19 mouse cellular contexts compared by ENCODE assay signal in the genomic region with DNA sequence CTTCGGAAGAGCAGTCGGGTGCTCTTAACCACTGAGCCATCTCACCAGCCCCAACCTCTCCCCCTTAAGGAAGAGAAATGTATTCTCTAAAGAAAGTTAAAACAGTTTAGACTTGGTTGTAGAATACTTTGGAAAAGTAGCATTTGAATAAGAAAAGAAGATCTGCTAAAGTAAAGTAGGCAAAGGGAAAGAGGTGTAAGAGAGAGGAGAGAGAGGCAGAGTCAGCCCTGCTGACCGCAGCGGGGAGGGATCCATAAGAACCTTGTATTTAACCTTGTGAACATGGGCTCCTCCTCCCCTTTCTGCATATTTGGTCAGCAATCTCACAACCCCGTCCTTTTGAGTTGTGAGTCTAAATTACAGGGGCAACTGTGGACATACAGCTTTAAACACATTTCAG.
DNase-seq lines count a peak whose midpoint lies in the region; TF ChIP-seq lines count a peak whose summit lies in the region.
"Had no signal": no experiment of that assay in that cellular context is flagged by ENCODE, and none has a peak within 500 bp of the region (broad histone marks: within the 10 kb centered on the region; RNA-seq: fewer than 3 reads in every experiment).

No protein-coding gene starts in this region.

- TF ChIP-seq POLR2A in spleen, adult 2 months (IDR thresholded peaks at IDR 0.05; ENCODE audit: low read depth, low read length), result no peak

- H3K27me3 ChIP-seq in spleen, adult 2 months (ENCODE audit: control insufficient read depth, insufficient read depth, low read length), result no peaks in the 10 kb centered on the region
- H3K27me3 ChIP-seq: forebrain, embryonic 13.5 days; hindbrain, embryonic 13.5 days; intestine, embryonic 15.5 days had no signal

- no peak overlapping the region for H3K4me3 ChIP-seq in spleen, adult 2 months (ENCODE audit: extremely low read depth, insufficient read depth, insufficient read length)
- H3K4me3 ChIP-seq: forebrain, embryonic 10.5 days; forebrain, embryonic 13.5 days; hindbrain, embryonic 10.5 days; hindbrain, embryonic 13.5 days; intestine, embryonic 15.5 days had no signal

- peaks cover 22% of the 10 kb centered on the region for H3K4me1 ChIP-seq in spleen, adult 2 months (ENCODE audit: control insufficient read depth, insufficient read depth, insufficient read length)
- H3K4me1 ChIP-seq: intestine, embryonic 15.5 days had no signal

- peak overlapping the region; percentile 52 for H3K27ac ChIP-seq in spleen, adult 2 months (ENCODE audit: insufficient read depth, low read length)
- H3K27ac ChIP-seq: forebrain, embryonic 10.5 days; forebrain, embryonic 13.5 days; hindbrain, embryonic 10.5 days; hindbrain, embryonic 13.5 days; intestine, embryonic 15.5 days had no signal

- DNase-seq in adrenal gland, adult 2 months, result peak; percentile 39
- no peak for DNase-seq in adrenal gland, postnatal 25 days
- DNase-seq in spleen, adult 2 months (ENCODE audit: low read depth in 1 of 2, low spot score in 2 of 2), result no peak
- DNase-seq in spleen, adult 12 weeks (ENCODE audit: low spot score), result no peak
- DNase-seq in ZHBTc4 (ENCODE audit: low read depth, low spot score), result peak; percentile 70
- DNase-seq in ovary, postnatal 14 days (ENCODE audit: low spot score), result no peak
- DNase-seq: adrenal gland, adult 8-10 months; cerebellum, adult 11-12 months; cerebellum, adult 8-10 months; cerebellum, postnatal 10 days; cerebellum, postnatal 36 days; gastrocnemius, postnatal 10 days; gastrocnemius, postnatal 36 days; kidney, adult 11 months had no signal

- no peaks in the 10 kb centered on the region for H3K36me3 ChIP-seq in spleen, adult 2 months (ENCODE audit: control insufficient read depth, insufficient read depth, low read length)
- H3K36me3 ChIP-seq: forebrain, embryonic 10.5 days; hindbrain, embryonic 10.5 days; hindbrain, embryonic 13.5 days; intestine, embryonic 15.5 days had no signal

- WGBS in spleen, adult 2 months, result 89% methylated on average over 5 of the region's 5 CpGs

- no peak for TF ChIP-seq CTCF in spleen, adult 2 months (IDR thresholded peaks at IDR 0.05; ENCODE audit: extremely low read depth, insufficient read depth, insufficient read length, insufficient replicate concordance)

Comparison
In these comparisons a context has a peak if more than half of its experiments do, and no peak if none do; other contexts are left out.
1. DNase-seq: peak in adrenal gland, adult 2 months (single experiment) and ZHBTc4 (single experiment); none in adrenal gland, postnatal 25 days (single experiment), spleen, adult 2 months (0 of 2), spleen, adult 12 weeks (single experiment) and ovary, postnatal 14 days (single experiment).